Mouse (Mus musculus): ENCODE data around the gene Afm. TPM values are rescaled to one million over a fixed set of nuclear protein-coding genes. Genes with fewer than 3 reads are reported as not detected.

Gene Afm
- total and polyA plus RNA-seq, 2 experiments from 2014 or later: not detected

DNA sequence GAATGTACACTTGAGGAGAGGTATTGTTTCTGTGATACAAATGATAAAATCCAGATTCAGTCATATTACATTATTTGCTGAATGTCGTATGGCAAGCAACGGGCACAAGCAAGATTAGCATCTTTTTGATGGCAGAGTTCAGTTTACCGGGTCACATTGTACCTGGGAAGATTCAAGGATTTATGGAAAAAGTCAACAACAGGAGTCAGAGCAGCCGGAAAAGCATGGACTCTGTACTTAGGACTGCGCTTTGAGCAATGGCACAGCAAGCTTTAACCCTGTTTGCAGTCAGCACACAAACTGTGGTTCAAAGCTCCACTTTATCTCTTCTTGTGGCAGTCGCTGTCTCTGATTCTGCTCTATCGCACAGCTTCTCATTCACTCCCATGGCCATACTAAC lies 33.1 kb upstream of the Afm start:
- DNase-seq (no peak), ATAC-seq (no peak)
- TF ChIP-seq CTCF (IDR thresholded peaks at IDR 0.05; ENCODE audit: low read depth): no peak
- no peaks in the 10 kb centered on the region for H3K4me1 ChIP-seq (ENCODE audit: insufficient read depth)
- H3K36me3 ChIP-seq (ENCODE audit: insufficient read depth): no peaks in the 10 kb centered on the region
- H3K9me3 ChIP-seq (ENCODE audit: low read length): no peaks in the 10 kb centered on the region
- no peaks in the 10 kb centered on the region for H3K27me3 ChIP-seq (ENCODE audit: insufficient read depth, low read length)
- 95% methylated on average over 7 of the region's 7 CpGs for WGBS
- H3K4me2 ChIP-seq (ENCODE audit: low read depth): no peak overlapping the region
- H3K4me3 ChIP-seq (ENCODE audit: low read depth, low read length): no peak overlapping the region
- no peak overlapping the region for H3K9ac ChIP-seq
- no peak overlapping the region for H3K27ac ChIP-seq (ENCODE audit: low read depth, low read length)

DNA sequence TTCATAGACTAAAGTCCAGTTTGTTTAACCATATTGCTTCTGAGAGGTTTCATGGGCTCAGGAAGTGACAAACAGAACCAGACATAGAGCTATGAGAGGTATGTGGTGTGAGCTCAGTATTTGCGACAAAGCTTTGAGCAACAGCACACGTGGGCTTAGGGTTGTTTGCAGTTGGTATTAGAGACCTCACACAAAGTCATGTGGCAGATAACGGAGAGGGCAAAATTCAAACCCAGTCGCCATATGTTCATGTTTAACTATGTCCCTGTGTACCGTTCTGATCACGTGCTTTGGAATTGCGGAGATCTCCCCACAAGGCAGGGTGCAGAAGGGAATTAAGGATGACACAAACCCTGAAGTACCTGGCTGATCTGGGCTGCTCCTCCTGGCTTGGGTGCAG lies 30.4 kb upstream of the Afm start:
- Histone ChIP-seq H3K36me3 (ENCODE audit: insufficient read depth) (no peaks in the 10 kb centered on the region), H3K4me1 (ENCODE audit: insufficient read depth) (no peaks in the 10 kb centered on the region), H3K27me3 (ENCODE audit: insufficient read depth, low read length) (no peaks in the 10 kb centered on the region), H3K4me2 (ENCODE audit: low read depth) (no peak overlapping the region), H3K4me3 (ENCODE audit: low read depth, low read length) (no peak overlapping the region), H3K27ac (ENCODE audit: low read depth, low read length) (no peak overlapping the region), H3K9me3 (ENCODE audit: low read length) (no peaks in the 10 kb centered on the region), H3K9ac (no peak overlapping the region)
- ATAC-seq (no peak), DNase-seq (no peak)
- WGBS: 92% methylated on average over 7 of the region's 7 CpGs
- no peak for TF ChIP-seq CTCF (IDR thresholded peaks at IDR 0.05; ENCODE audit: low read depth)

- Histone ChIP-seq H3K4me2 (ENCODE audit: low read depth) (no peak within 1 kb of the TSS), H3K4me3 (ENCODE audit: low read depth, low read length) (no peak within 1 kb of the TSS), H3K27me3 (ENCODE audit: insufficient read depth, low read length) (no peaks in the 10 kb centered on the region), H3K9me3 (ENCODE audit: low read length) (no peaks in the 10 kb centered on the region), H3K9ac (no peak within 1 kb of the TSS), H3K4me1 (ENCODE audit: insufficient read depth) (no peaks in the 10 kb centered on the region), H3K36me3 (ENCODE audit: insufficient read depth) (no peaks in the 10 kb centered on the region), H3K27ac (ENCODE audit: low read depth, low read length) (no peak within 1 kb of the TSS)
- no peak for TF ChIP-seq CTCF (IDR thresholded peaks at IDR 0.05; ENCODE audit: low read depth)
- DNase-seq (no peak), ATAC-seq (no peak)
- WGBS: 86% methylated on average over 7 of the region's 7 CpGs
These were observed 28.2 kb upstream of the Afm start, which contains the start of gene Afp for GRCm38 (mm10) chr5:90490518-90490917. TSS of gene Afp (plus strand) at chr5:90490737.

DNA sequence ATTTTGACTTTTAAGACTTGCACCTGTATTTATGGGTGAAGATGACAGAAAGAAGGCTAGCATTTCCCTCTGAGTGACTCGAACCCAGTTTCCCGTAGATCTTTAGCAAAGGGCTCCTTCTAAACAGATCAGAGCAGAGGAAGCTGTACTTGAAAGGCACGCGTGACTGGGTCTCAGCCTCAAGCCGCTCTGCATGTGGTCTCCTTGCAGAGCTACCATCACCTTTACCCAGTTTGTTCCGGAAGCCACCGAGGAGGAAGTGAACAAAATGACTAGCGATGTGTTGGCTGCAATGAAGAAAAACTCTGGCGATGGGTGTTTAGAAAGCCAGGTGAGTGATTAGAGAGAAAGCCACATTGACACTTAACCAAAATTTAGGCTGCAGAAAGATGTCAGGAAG lies 26.3 kb upstream of the Afm start:
- Histone ChIP-seq H3K9ac (no peak overlapping the region), H3K36me3 (ENCODE audit: insufficient read depth) (no peaks in the 10 kb centered on the region), H3K4me2 (ENCODE audit: low read depth) (no peak overlapping the region), H3K4me1 (ENCODE audit: insufficient read depth) (no peaks in the 10 kb centered on the region), H3K27me3 (ENCODE audit: insufficient read depth, low read length) (no peaks in the 10 kb centered on the region), H3K4me3 (ENCODE audit: low read depth, low read length) (no peak overlapping the region), H3K27ac (ENCODE audit: low read depth, low read length) (no peak overlapping the region), H3K9me3 (ENCODE audit: low read length) (no peaks in the 10 kb centered on the region)
- TF ChIP-seq CTCF (IDR thresholded peaks at IDR 0.05; ENCODE audit: low read depth): no peak
- no peak for DNase-seq
- no peak for ATAC-seq
- WGBS: 83% methylated on average over 9 of the region's 9 CpGs

DNA sequence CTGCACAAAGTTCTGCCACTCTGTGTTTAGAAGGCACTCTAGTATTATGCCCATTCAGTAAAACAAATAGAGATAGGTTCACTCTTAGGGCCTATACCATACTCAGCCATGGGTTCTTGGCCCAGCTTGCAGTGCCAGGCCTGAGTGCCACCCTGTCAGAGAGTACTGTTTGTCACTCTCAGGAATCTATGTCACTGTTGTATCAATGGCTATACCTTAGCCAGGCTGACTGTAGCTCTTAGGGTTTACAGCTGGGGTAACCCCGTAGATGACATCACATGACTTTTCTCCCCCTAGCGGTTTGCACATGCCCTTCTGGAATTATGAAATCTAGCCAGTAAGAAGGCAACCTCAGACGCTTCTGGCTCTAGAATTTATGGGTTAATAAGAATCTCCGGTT lies 24.4 kb upstream of the Afm start:
- DNase-seq (no peak), ATAC-seq (no peak)
- H3K27me3 ChIP-seq (ENCODE audit: insufficient read depth, low read length): no peaks in the 10 kb centered on the region
- no peaks in the 10 kb centered on the region for H3K36me3 ChIP-seq (ENCODE audit: insufficient read depth)
- no peaks in the 10 kb centered on the region for H3K4me1 ChIP-seq (ENCODE audit: insufficient read depth)
- 89% methylated on average over 4 of the region's 4 CpGs for WGBS
- no peak overlapping the region for H3K4me3 ChIP-seq (ENCODE audit: low read depth, low read length)
- TF ChIP-seq CTCF (IDR thresholded peaks at IDR 0.05; ENCODE audit: low read depth): no peak
- no peaks in the 10 kb centered on the region for H3K9me3 ChIP-seq (ENCODE audit: low read length)
- H3K27ac ChIP-seq (ENCODE audit: low read depth, low read length): no peak overlapping the region
- H3K4me2 ChIP-seq (ENCODE audit: low read depth): no peak overlapping the region
- no peak overlapping the region for H3K9ac ChIP-seq

- no peaks in the 10 kb centered on the region for H3K9me3 ChIP-seq (ENCODE audit: low read length)
- H3K27ac ChIP-seq (ENCODE audit: low read depth, low read length): no peak overlapping the region
- DNase-seq: no peak
- ATAC-seq: no peak
- no peak overlapping the region for H3K4me2 ChIP-seq (ENCODE audit: low read depth)
- H3K4me1 ChIP-seq (ENCODE audit: insufficient read depth): no peaks in the 10 kb centered on the region
- H3K4me3 ChIP-seq (ENCODE audit: low read depth, low read length): no peak overlapping the region
- no peak overlapping the region for H3K9ac ChIP-seq
- WGBS: 72% methylated on average over 7 of the region's 7 CpGs
- TF ChIP-seq CTCF (IDR thresholded peaks at IDR 0.05; ENCODE audit: low read depth): no peak
- H3K36me3 ChIP-seq (ENCODE audit: insufficient read depth): no peaks in the 10 kb centered on the region
- H3K27me3 ChIP-seq (ENCODE audit: insufficient read depth, low read length): no peaks in the 10 kb centered on the region
These were observed 19.2 kb upstream of the Afm start for GRCm38 (mm10) chr5:90499509-90499908.

DNA sequence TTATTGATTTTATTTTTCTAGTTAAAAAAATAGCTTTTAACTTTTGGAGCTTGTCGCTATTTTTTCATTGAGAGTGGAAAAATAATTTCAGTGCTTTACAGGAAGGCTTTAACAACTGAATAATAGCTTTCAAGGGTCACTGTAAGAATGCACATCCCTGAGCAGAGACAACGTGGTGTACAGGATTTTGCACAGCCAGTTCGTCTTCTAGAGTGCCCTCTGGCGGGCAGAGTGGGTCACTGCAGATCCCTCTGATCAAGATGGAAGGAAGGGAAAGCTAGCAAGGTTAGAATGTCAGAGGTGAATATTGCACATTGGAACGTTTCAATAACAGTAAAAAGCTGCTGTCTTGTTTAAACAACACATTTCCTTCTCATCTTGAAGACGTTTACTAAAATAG lies 18.0 kb upstream of the Afm start:
- Histone ChIP-seq H3K27ac (ENCODE audit: low read depth, low read length) (no peak overlapping the region), H3K4me3 (ENCODE audit: low read depth, low read length) (no peak overlapping the region), H3K9me3 (ENCODE audit: low read length) (no peaks in the 10 kb centered on the region), H3K4me1 (ENCODE audit: insufficient read depth) (no peaks in the 10 kb centered on the region), H3K36me3 (ENCODE audit: insufficient read depth) (no peaks in the 10 kb centered on the region), H3K9ac (no peak overlapping the region), H3K4me2 (ENCODE audit: low read depth) (no peak overlapping the region), H3K27me3 (ENCODE audit: insufficient read depth, low read length) (no peaks in the 10 kb centered on the region)
- 7% methylated on average over 6 of the region's 6 CpGs for WGBS
- TF ChIP-seq CTCF (IDR thresholded peaks at IDR 0.05; ENCODE audit: low read depth): peak; percentile 84
- ATAC-seq: peak; percentile 72
- peak; percentile 76 for DNase-seq

DNA sequence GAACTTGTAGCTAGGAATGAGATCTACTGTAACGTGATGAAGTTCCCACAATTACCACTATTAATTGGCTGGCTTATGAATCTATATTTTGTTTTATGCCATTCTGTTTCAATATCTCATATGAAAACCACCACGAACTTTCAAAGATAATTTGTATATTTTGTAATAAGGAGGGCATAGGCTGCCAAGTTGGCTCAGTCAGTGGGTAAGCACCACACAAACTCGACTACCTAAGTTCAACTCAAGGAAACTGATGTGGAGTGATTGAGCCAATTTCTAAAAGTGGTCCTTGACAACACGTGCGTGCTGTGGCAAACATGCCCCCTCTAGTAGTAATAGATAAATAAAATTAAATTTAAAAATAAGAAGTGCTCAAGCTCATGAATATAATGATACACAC lies 17.0 kb upstream of the Afm start:
- 86% methylated on average over 5 of the region's 5 CpGs for WGBS
- H3K36me3 ChIP-seq (ENCODE audit: insufficient read depth): no peaks in the 10 kb centered on the region
- H3K4me2 ChIP-seq (ENCODE audit: low read depth): no peak overlapping the region
- no peak overlapping the region for H3K9ac ChIP-seq
- no peak for TF ChIP-seq CTCF (IDR thresholded peaks at IDR 0.05; ENCODE audit: low read depth)
- no peak overlapping the region for H3K27ac ChIP-seq (ENCODE audit: low read depth, low read length)
- no peaks in the 10 kb centered on the region for H3K27me3 ChIP-seq (ENCODE audit: insufficient read depth, low read length)
- H3K9me3 ChIP-seq (ENCODE audit: low read length): no peaks in the 10 kb centered on the region
- no peaks in the 10 kb centered on the region for H3K4me1 ChIP-seq (ENCODE audit: insufficient read depth)
- ATAC-seq (no peak), DNase-seq (no peak)
- H3K4me3 ChIP-seq (ENCODE audit: low read depth, low read length): no peak overlapping the region

All from forebrain, postnatal 0 days (tissue).